Mouse (Mus musculus): ENCODE measurements around the gene Dcpp1. TPM values are rescaled to one million over a fixed set of nuclear protein-coding genes. Genes with fewer than 3 reads are reported as not detected.

The Dcpp1 gene
- not detected for polyA plus RNA-seq (2014; fragmentation: Illumina TruSeq; extraction: RNeasy Lipid Tissue Mini Kit (QIAGEN cat#74804); ENCODE audit: low read depth, low replicate concordance)

DNA sequence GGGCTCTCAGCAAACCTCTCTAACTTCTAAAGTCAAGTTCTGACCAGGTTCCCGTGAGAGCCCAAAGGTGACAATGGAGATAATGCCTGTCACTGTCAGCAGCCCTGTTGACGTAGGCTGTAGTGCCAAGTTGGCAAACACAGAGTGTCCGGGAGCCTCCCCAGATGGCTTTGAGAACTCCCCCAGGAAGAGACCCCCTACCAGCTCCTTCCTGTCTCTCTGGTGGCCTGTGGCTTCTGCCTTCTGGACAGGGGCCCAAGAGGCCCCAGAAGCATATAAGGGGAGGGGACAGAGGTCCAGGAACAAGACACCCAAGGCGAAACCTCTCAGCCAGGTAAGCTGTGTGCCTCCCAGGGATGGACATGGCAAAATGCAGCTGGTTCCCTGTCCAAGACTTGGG lies at the start of gene Dcpp1, which contains the start of gene Dcpp2:
Gene Dcpp1, plus strand, starts transcription at position 301 of the 400 bp plus-strand sequence.
Gene Dcpp2, plus strand, starts transcription at position 305 of the 400 bp plus-strand sequence.

GRCm38 (mm10) chr17:23836006-23836575 lies 44.6 kb upstream of the Dcpp1 start, which contains the start of gene Prss33:
TSS of gene Prss33 (minus strand) at chr17:23836056.

DNA sequence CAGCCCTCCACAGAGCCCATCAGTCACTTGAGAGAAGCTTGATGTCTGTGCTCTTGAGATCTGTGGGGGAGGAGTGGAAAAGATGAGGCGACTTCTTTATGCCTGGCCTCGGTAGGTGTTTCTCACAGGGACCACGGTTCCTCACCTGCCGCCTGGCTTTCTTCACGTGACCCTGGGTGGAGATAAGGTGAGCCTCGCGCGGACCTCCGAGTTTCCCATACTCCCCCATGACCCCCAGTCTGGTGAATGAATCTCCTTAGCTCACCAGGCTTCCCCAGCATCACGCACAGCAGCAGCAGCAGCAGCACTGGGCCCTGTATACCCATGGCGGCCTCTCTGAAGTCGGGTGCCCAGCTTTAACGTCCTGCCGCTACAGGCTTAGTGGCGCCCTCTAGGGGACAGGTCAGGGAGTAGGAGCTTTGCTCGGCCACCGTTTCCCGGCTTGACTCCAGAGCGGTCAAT lies 36.8 kb upstream of the Dcpp1 start, which contains the start of the genes Prss32 and Prss41:
Gene Prss32, plus strand, starts transcription at position 44 of the 462 bp plus-strand sequence.
Gene Prss41, minus strand, starts transcription at position 361 of the 462 bp plus-strand sequence.

DNA sequence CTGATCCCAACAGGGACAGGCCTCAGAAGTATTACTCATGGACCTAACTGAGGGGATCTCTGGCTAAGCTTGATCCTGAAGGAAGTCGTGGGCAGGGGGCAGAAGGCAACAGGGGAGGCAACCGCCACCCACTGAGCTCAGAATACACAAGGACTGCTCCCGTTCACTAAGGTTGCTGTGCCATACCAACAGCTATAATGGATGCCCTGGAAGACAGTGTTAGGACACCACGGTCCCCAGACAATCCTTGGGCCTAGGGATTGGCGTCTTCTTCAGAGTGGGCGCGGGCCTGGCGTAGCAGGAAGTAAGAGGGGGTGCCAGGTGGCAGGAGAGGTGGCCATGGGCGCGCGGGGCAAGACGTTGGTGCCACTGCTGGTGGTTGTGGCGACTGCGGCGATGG lies 12.9 kb upstream of the Dcpp1 start, which contains the start of gene Prss21:
Gene Prss21, plus strand, starts transcription at position 301 of the 400 bp plus-strand sequence.

DNA sequence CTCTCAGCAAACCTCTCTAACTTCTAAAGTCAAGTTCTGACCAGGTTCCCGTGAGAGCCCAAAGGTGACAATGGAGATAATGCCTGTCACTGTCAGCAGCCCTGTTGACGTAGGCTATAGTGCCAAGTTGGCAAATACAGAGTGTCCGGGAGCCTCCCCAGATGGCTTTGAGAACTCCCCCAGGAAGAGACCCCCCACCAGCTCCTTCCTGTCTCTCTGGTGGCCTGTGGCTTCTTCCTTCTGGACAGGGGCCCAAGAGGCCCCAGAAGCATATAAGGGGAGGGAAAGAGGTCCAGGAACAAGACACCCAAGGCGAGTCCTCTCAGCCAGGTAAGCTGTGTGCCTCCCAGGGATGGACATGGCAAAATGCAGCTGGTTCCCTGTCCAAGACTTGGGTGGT lies 36.5 kb downstream of the Dcpp1 start, which contains the start of gene Dcpp3:
Gene Dcpp3, plus strand, starts transcription at position 301 of the 400 bp plus-strand sequence.

Other genes starting within 250 kb of the Dcpp1 start
- gene Mmp25, start 235.6 kb upstream of the Dcpp1 start, polyA plus RNA-seq (2014; fragmentation: Illumina TruSeq; extraction: RNeasy Lipid Tissue Mini Kit (QIAGEN cat#74804); ENCODE audit: low read depth, low replicate concordance), result not detected
- gene Bicdl2, start 220.4 kb upstream of the Dcpp1 start, polyA plus RNA-seq (2014; fragmentation: Illumina TruSeq; extraction: RNeasy Lipid Tissue Mini Kit (QIAGEN cat#74804); ENCODE audit: low read depth, low replicate concordance), result not detected
- 301 TPM for gene Hcfc1r1, start 207.3 kb upstream of the Dcpp1 start, polyA plus RNA-seq (2014; fragmentation: Illumina TruSeq; extraction: RNeasy Lipid Tissue Mini Kit (QIAGEN cat#74804); ENCODE audit: low read depth, low replicate concordance)
- 12.5 TPM for gene Thoc6, start 207.0 kb upstream of the Dcpp1 start, polyA plus RNA-seq (2014; fragmentation: Illumina TruSeq; extraction: RNeasy Lipid Tissue Mini Kit (QIAGEN cat#74804); ENCODE audit: low read depth, low replicate concordance)
- 75.1 TPM for gene Tnfrsf12a, start 203.4 kb upstream of the Dcpp1 start, polyA plus RNA-seq (2014; fragmentation: Illumina TruSeq; extraction: RNeasy Lipid Tissue Mini Kit (QIAGEN cat#74804); ENCODE audit: low read depth, low replicate concordance)
- gene Cldn6, start 201.6 kb upstream of the Dcpp1 start, polyA plus RNA-seq (2014; fragmentation: Illumina TruSeq; extraction: RNeasy Lipid Tissue Mini Kit (QIAGEN cat#74804); ENCODE audit: low read depth, low replicate concordance), result not detected
- not detected for gene Cldn9, start 196.8 kb upstream of the Dcpp1 start, polyA plus RNA-seq (2014; fragmentation: Illumina TruSeq; extraction: RNeasy Lipid Tissue Mini Kit (QIAGEN cat#74804); ENCODE audit: low read depth, low replicate concordance)
- not detected for gene 1520401A03Rik, start 158.1 kb upstream of the Dcpp1 start, polyA plus RNA-seq (2014; fragmentation: Illumina TruSeq; extraction: RNeasy Lipid Tissue Mini Kit (QIAGEN cat#74804); ENCODE audit: low read depth, low replicate concordance)
- gene Pkmyt1, start 154.5 kb upstream of the Dcpp1 start, polyA plus RNA-seq (2014; fragmentation: Illumina TruSeq; extraction: RNeasy Lipid Tissue Mini Kit (QIAGEN cat#74804); ENCODE audit: low read depth, low replicate concordance), result 2.4 TPM
- 21.4 TPM for gene Paqr4, start 140.0 kb upstream of the Dcpp1 start, polyA plus RNA-seq (2014; fragmentation: Illumina TruSeq; extraction: RNeasy Lipid Tissue Mini Kit (QIAGEN cat#74804); ENCODE audit: low read depth, low replicate concordance)
- 0.34 TPM for gene Kremen2, start 135.0 kb upstream of the Dcpp1 start, polyA plus RNA-seq (2014; fragmentation: Illumina TruSeq; extraction: RNeasy Lipid Tissue Mini Kit (QIAGEN cat#74804); ENCODE audit: low read depth, low replicate concordance)
- 40.5 TPM for gene Flywch1, start 109.3 kb upstream of the Dcpp1 start, polyA plus RNA-seq (2014; fragmentation: Illumina TruSeq; extraction: RNeasy Lipid Tissue Mini Kit (QIAGEN cat#74804); ENCODE audit: low read depth, low replicate concordance)
- 1.3 TPM for gene Flywch2, start 94.8 kb upstream of the Dcpp1 start, polyA plus RNA-seq (2014; fragmentation: Illumina TruSeq; extraction: RNeasy Lipid Tissue Mini Kit (QIAGEN cat#74804); ENCODE audit: low read depth, low replicate concordance)
- gene Srrm2, start 90.3 kb upstream of the Dcpp1 start, polyA plus RNA-seq (2014; fragmentation: Illumina TruSeq; extraction: RNeasy Lipid Tissue Mini Kit (QIAGEN cat#74804); ENCODE audit: low read depth, low replicate concordance), result 201 TPM
- 390 TPM for gene Elob, start 51.7 kb upstream of the Dcpp1 start, polyA plus RNA-seq (2014; fragmentation: Illumina TruSeq; extraction: RNeasy Lipid Tissue Mini Kit (QIAGEN cat#74804); ENCODE audit: low read depth, low replicate concordance)
- not detected for gene Prss33, start 44.8 kb upstream of the Dcpp1 start, polyA plus RNA-seq (2014; fragmentation: Illumina TruSeq; extraction: RNeasy Lipid Tissue Mini Kit (QIAGEN cat#74804); ENCODE audit: low read depth, low replicate concordance)
- not detected for gene Prss32, start 37.0 kb upstream of the Dcpp1 start, polyA plus RNA-seq (2014; fragmentation: Illumina TruSeq; extraction: RNeasy Lipid Tissue Mini Kit (QIAGEN cat#74804); ENCODE audit: low read depth, low replicate concordance)
- not detected for gene Prss41, start 36.7 kb upstream of the Dcpp1 start, polyA plus RNA-seq (2014; fragmentation: Illumina TruSeq; extraction: RNeasy Lipid Tissue Mini Kit (QIAGEN cat#74804); ENCODE audit: low read depth, low replicate concordance)
- gene Prss21, start 12.8 kb upstream of the Dcpp1 start, polyA plus RNA-seq (2014; fragmentation: Illumina TruSeq; extraction: RNeasy Lipid Tissue Mini Kit (QIAGEN cat#74804); ENCODE audit: low read depth, low replicate concordance), result not detected
- not detected for gene Dcpp2, start within 50 bp of the Dcpp1 start, polyA plus RNA-seq (2014; fragmentation: Illumina TruSeq; extraction: RNeasy Lipid Tissue Mini Kit (QIAGEN cat#74804); ENCODE audit: low read depth, low replicate concordance)
- gene Dcpp3, start 36.6 kb downstream of the Dcpp1 start, polyA plus RNA-seq (2014; fragmentation: Illumina TruSeq; extraction: RNeasy Lipid Tissue Mini Kit (QIAGEN cat#74804); ENCODE audit: low read depth, low replicate concordance), result not detected
- not detected for gene Sbp, start 60.8 kb downstream of the Dcpp1 start, polyA plus RNA-seq (2014; fragmentation: Illumina TruSeq; extraction: RNeasy Lipid Tissue Mini Kit (QIAGEN cat#74804); ENCODE audit: low read depth, low replicate concordance)
- not detected for gene Sbpl, start 74.4 kb downstream of the Dcpp1 start, polyA plus RNA-seq (2014; fragmentation: Illumina TruSeq; extraction: RNeasy Lipid Tissue Mini Kit (QIAGEN cat#74804); ENCODE audit: low read depth, low replicate concordance)
- gene Prss30, start 99.7 kb downstream of the Dcpp1 start, polyA plus RNA-seq (2014; fragmentation: Illumina TruSeq; extraction: RNeasy Lipid Tissue Mini Kit (QIAGEN cat#74804); ENCODE audit: low read depth, low replicate concordance), result not detected
- not detected for gene Prss22, start 117.2 kb downstream of the Dcpp1 start, polyA plus RNA-seq (2014; fragmentation: Illumina TruSeq; extraction: RNeasy Lipid Tissue Mini Kit (QIAGEN cat#74804); ENCODE audit: low read depth, low replicate concordance)
- not detected for gene Prss27, start 157.3 kb downstream of the Dcpp1 start, polyA plus RNA-seq (2014; fragmentation: Illumina TruSeq; extraction: RNeasy Lipid Tissue Mini Kit (QIAGEN cat#74804); ENCODE audit: low read depth, low replicate concordance)
- 9.1 TPM for gene Kctd5, start 192.6 kb downstream of the Dcpp1 start, polyA plus RNA-seq (2014; fragmentation: Illumina TruSeq; extraction: RNeasy Lipid Tissue Mini Kit (QIAGEN cat#74804); ENCODE audit: low read depth, low replicate concordance)